Mouse (Mus musculus): ENCODE results near the gene Ppp1r12c.
A peak's percentile ranks its signal among the peaks of the same experiment; 100 is the strongest.

Gene Ppp1r12c

GRCm38 (mm10) chr7:4431548-4431947 is 69.9 kb downstream of the Ppp1r12c start:
- DNase-seq (ENCODE audit: low read depth), result peak; percentile 56

Data from c-Kit-positive CD71-negative TER-119-negative erythroid progenitor cells, embryonic 14.5 days (primary cell).